In genomic region chr2:34904849-34905542, GRCm38 (mm10) we compare ENCODE assay signal across 8 mouse cellular contexts. TPM values are rescaled to one million over a fixed set of nuclear protein-coding genes. Genes with fewer than 3 reads are reported as not detected.
DNase-seq lines count a peak whose midpoint lies in the region; ATAC-seq lines count a peak whose summit lies in the region.

No protein-coding gene starts in this region.

- no peaks in the 10 kb centered on the region for H3K9me3 ChIP-seq in hindbrain, embryonic 15.5 days

- H3K36me3 ChIP-seq in hindbrain, embryonic 15.5 days = no peaks in the 10 kb centered on the region

- H3K27ac ChIP-seq in hindbrain, embryonic 15.5 days (replicated peaks) = peak overlapping the region; percentile 84

- H3K4me2 ChIP-seq in hindbrain, embryonic 15.5 days = peak overlapping the region; percentile 73

- peak; percentile 98 for ATAC-seq in hindbrain, embryonic 15.5 days (ENCODE audit: low FRiP score, low read depth)

- peak; percentile 97 for DNase-seq in T-cell, adult 2 months (ENCODE audit: low spot score)
- DNase-seq in cerebellum, postnatal 36 days = peak; percentile 93 to 95
- DNase-seq in frontal cortex, postnatal 36 days (ENCODE audit: low spot score in 2 of 2) = peak; percentile 98
- DNase-seq in left cerebral cortex, adult 11 months (ENCODE audit: low spot score) = peak; percentile 99
- peak; percentile 99 to 100 for DNase-seq in lung, postnatal 4 days
- peak; percentile 99 for DNase-seq in retina, postnatal 7 days (ENCODE audit: low read depth, low spot score)
- DNase-seq in urinary bladder, adult 2 months (ENCODE audit: low spot score) = peak; percentile 86

- H3K27me3 ChIP-seq in hindbrain, embryonic 15.5 days = no peaks in the 10 kb centered on the region

- peak overlapping the region; percentile 43 for H3K9ac ChIP-seq in hindbrain, embryonic 15.5 days

- peaks cover 10% of the 10 kb centered on the region for H3K4me1 ChIP-seq in hindbrain, embryonic 15.5 days (replicated peaks)

- under 1% methylated on average over 34 of the region's 34 CpGs for WGBS in hindbrain, embryonic 15.5 days

- peak overlapping the region; percentile 39 for H3K4me3 ChIP-seq in hindbrain, embryonic 15.5 days

RNA-seq across cellular contexts. Expression of gene Phf19, which starts 8.8 kb away (rescaled TPM):
- 2.1 and 2.3 TPM in 2 replicates for polyA plus RNA-seq in hindbrain, embryonic 15.5 days (2015; fragmentation: Nextera tagmentation; extraction: Ambion mirVana)
- polyA plus RNA-seq in urinary bladder, adult 2 months (2012; rRNA removed) = 4.5 and 4.7 TPM in 2 replicates

RNA-seq across cellular contexts. Expression of gene Psmd5, which starts 30.2 kb away (rescaled TPM):
- 97.3 and 97.9 TPM in 2 replicates for polyA plus RNA-seq in hindbrain, embryonic 15.5 days (2015; fragmentation: Nextera tagmentation; extraction: Ambion mirVana)
- polyA plus RNA-seq in urinary bladder, adult 2 months (2012; rRNA removed) = 44.8 and 54.0 TPM in 2 replicates

RNA-seq across cellular contexts. Expression of gene Cutal, which starts 30.8 kb away (rescaled TPM):
- 0.32 and 0.39 TPM in 2 replicates for polyA plus RNA-seq in hindbrain, embryonic 15.5 days (2015; fragmentation: Nextera tagmentation; extraction: Ambion mirVana)
- 1.9 and 3.0 TPM in 2 replicates for polyA plus RNA-seq in urinary bladder, adult 2 months (2012; rRNA removed)

RNA-seq across cellular contexts. Expression of gene Traf1, which starts 56.6 kb away (rescaled TPM):
- 2.0 and 2.2 TPM in 2 replicates for polyA plus RNA-seq in hindbrain, embryonic 15.5 days (2015; fragmentation: Nextera tagmentation; extraction: Ambion mirVana)
- 5.9 and 6.6 TPM in 2 replicates for polyA plus RNA-seq in urinary bladder, adult 2 months (2012; rRNA removed)

Comparison
In these comparisons a context has a peak if more than half of its experiments do, and no peak if none do; other contexts are left out.
1. Peak in every context shown above with its lines: DNase-seq, ATAC-seq, H3K4me3 ChIP-seq and H3K27ac ChIP-seq.